In genomic region chr2:70742588-70742987, GRCm38 (mm10) we compare ENCODE assay signal across 17 mouse cellular contexts.
A peak's percentile ranks its signal among the peaks of the same experiment; 100 is the strongest.
DNase-seq lines count a peak whose midpoint lies in the region; ATAC-seq and TF ChIP-seq lines count a peak whose summit lies in the region.
"Had no signal": no experiment of that assay in that cellular context is flagged by ENCODE, and none has a peak within 500 bp of the region (broad histone marks: within the 10 kb centered on the region; RNA-seq: fewer than 3 reads in every experiment).

No protein-coding gene starts in this region.

- no peaks in the 10 kb centered on the region for H3K9me3 ChIP-seq in stomach, postnatal 0 days (ENCODE audit: control insufficient read depth, low read length)
- H3K9me3 ChIP-seq: embryonic facial prominence, embryonic 10.5 days; heart, embryonic 13.5 days; hindbrain, embryonic 15.5 days had no signal

- no peak overlapping the region for H3K9ac ChIP-seq in stomach, postnatal 0 days (ENCODE audit: low read length)
- H3K9ac ChIP-seq: heart, embryonic 13.5 days; hindbrain, embryonic 15.5 days had no signal

- H3K27me3 ChIP-seq in splenic B cell, adult 2 months (ENCODE audit: control insufficient read depth, insufficient read depth, low read length, poor library complexity, severe bottlenecking): no peaks in the 10 kb centered on the region
- no peaks in the 10 kb centered on the region for H3K27me3 ChIP-seq in stomach, postnatal 0 days (ENCODE audit: control insufficient read depth, insufficient read depth, low read length)
- H3K27me3 ChIP-seq: heart, embryonic 13.5 days; hindbrain, embryonic 15.5 days had no signal

- no peak overlapping the region for H3K27ac ChIP-seq in stomach, postnatal 0 days (replicated peaks)
- H3K27ac ChIP-seq: embryonic facial prominence, embryonic 10.5 days; heart, embryonic 13.5 days; hindbrain, embryonic 15.5 days had no signal

- no peak for TF ChIP-seq EP300 in stomach, postnatal 0 days (optimal IDR thresholded peaks at IDR 0.05)

- no peaks in the 10 kb centered on the region for H3K4me1 ChIP-seq in stomach, postnatal 0 days (replicated peaks; ENCODE audit: control insufficient read depth, insufficient read depth)
- H3K4me1 ChIP-seq: embryonic facial prominence, embryonic 10.5 days; heart, embryonic 13.5 days; hindbrain, embryonic 15.5 days had no signal

- peak; percentile 41 for DNase-seq in A20 (ENCODE audit: low read depth, low spot score)
- DNase-seq in B cell, adult 2 months: peak; percentile 8 to 20
- peak; percentile 36 for DNase-seq in splenic B cell, adult 2 months (ENCODE audit: low read depth, low spot score)
- DNase-seq in stomach, postnatal 0 days (ENCODE audit: low spot score): no peak
- no peak for DNase-seq in layer of hippocampus, adult 9-10 months (ENCODE audit: low spot score)
- DNase-seq: adrenal gland, postnatal 14 days; cerebellum, adult 11-12 months; cerebellum, adult 9-10 months; cerebellum, postnatal 25 days; gastrocnemius, postnatal 14 days; heart, postnatal 36 days had no signal

- WGBS in stomach, postnatal 0 days: 87% methylated on average over 2 of the region's 2 CpGs

- ATAC-seq in common myeloid progenitor, adult 5-6 weeks (replicated peaks; ENCODE audit: low read depth, poor library complexity, severe bottlenecking): peak; percentile 74
- ATAC-seq in stomach, postnatal 0 days (ENCODE audit: low FRiP score, low TSS enrichment): no peak
- ATAC-seq: forebrain, embryonic 16.5 days; intestine, embryonic 16.5 days had no signal

- H3K4me3 ChIP-seq in stomach, postnatal 0 days (ENCODE audit: low read depth, low read length): no peak overlapping the region
- H3K4me3 ChIP-seq: embryonic facial prominence, embryonic 10.5 days; heart, embryonic 13.5 days; hindbrain, embryonic 15.5 days had no signal

- H3K36me3 ChIP-seq in splenic B cell, adult 2 months (ENCODE audit: control insufficient read depth, insufficient read depth, low read length, poor library complexity, severe bottlenecking): peaks cover 7% of the 10 kb centered on the region; the same call in 1 of the 2 replicates
- H3K36me3 ChIP-seq in stomach, postnatal 0 days (ENCODE audit: control insufficient read depth, insufficient read depth, low read length): peaks cover 17% of the 10 kb centered on the region

- H3K4me2 ChIP-seq in stomach, postnatal 0 days (replicated peaks; ENCODE audit: low read depth): no peak overlapping the region
- H3K4me2 ChIP-seq: heart, embryonic 13.5 days; hindbrain, embryonic 15.5 days had no signal

- no peak for TF ChIP-seq CTCF in stomach, postnatal 0 days (IDR thresholded peaks at IDR 0.05; ENCODE audit: low read depth)

Comparison
In these comparisons a context has a peak if more than half of its experiments do, and no peak if none do; other contexts are left out.
1. DNase-seq: peak in A20 (single experiment), B cell, adult 2 months (2 of 2) and splenic B cell, adult 2 months (single experiment); none in stomach, postnatal 0 days (single experiment) and layer of hippocampus, adult 9-10 months (single experiment).